Mouse (Mus musculus) frontal cortex, adult 2 months (tissue): ENCODE data around the gene Sorbs1. TPM values are rescaled to one million over a fixed set of nuclear protein-coding genes. Genes with fewer than 3 reads are reported as not detected.

ENCODE experiments used
- DNase-seq, 2 experiments: peaks; one replicate each; pipeline ENCODE4 v3.0.0; 2022; ENCODE audit warnings: low spot score in 1 of 2; ENCODE audit errors: extremely low spot score in 1 of 2
- polyA plus RNA-seq: library from polyadenylated mRNA; depleted of rRNA; stranded (reverse); fragments of >200 nt; gene quantifications from 2 replicates; pipeline ENCODE4 v1.2.3, GENCODE M21; 2012

The Sorbs1 gene
- polyA plus RNA-seq, 1 experiment = 88.1 TPM

DNA sequence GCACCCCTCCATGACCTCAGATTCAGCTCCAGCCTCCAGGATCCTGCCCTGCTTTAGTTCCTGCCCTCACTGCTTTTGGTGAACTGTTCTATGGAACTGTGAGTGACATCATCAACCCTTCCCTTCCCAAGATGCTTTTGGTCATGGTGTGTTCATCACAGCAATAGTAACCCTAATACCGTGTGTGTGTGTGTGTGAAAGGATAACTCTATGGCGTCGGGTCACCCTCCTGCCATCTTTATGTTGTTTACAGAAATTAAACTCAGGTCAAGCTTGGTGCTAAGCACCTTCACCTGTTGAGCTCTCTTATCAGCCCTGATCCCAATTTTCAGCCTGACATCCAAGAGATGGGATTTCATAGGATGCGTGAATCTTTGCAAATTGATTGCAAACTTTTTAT is 162.7 kb downstream of the Sorbs1 start:
- no peak for DNase-seq

- no peak for DNase-seq
These were observed 163.6 kb downstream of the Sorbs1 start for GRCm38 (mm10) chr19:40349713-40350671.

DNA sequence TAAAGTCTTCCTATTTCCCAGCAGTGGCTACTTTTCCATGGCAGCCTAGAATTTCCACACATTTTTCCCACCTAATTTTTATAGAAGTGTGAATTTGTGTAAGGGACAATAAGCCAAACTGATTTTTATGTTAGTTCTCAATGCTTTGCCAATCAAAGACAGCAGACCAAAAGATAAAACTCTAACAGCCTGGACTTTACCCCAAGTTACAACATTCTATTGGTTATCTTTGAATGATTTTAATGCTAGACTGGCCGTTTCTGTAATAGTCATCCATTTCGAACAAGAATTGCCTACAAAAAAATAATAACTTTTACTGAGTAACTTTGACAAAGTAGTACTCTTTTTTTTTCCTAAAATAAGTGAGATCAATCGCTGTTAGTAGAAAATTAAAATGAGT is 164.3 kb downstream of the Sorbs1 start:
- DNase-seq = no peak

DNA sequence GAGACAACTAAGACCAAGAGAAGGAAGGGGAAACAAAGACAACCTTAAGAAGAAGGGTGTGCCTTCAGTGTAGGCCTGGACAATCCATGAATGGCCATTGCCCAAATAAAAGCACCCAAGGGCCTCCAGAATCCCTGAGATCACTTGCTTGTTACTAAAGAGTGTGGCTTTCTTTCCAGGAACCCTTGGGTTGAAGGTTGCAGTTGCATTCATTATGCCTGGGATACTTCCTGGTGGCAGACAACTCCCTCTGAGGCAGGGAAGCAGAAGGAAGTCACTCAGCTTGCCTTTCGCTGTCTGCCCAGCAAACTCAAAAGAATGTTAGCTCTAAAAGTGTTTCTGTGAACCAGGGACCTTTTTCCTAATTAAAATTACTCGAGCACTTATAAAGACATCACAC is 164.9 kb downstream of the Sorbs1 start:
- DNase-seq = no peak

DNA sequence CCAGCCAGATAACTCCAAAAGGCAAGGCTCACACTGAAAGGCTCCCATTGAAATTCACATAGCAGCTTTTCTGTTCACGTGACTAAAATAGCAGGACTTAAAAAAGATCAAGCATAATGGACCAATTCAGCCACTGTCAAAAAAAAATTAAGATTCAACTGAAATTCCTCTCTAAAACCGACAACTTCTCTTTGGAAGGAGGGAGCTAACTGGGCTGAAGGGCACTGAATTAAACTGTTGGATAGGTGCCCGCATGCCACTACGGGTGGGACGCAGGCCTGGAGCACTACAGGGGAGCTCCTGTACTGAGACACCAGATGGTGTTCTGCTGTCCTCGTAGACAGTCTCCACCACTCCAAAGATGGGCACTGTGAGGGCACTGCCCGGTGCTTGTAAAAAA is 165.4 kb downstream of the Sorbs1 start:
- peak in 1 of 2 experiments; percentile 57 for DNase-seq

- DNase-seq = no peak
These were observed 166.7 kb downstream of the Sorbs1 start for GRCm38 (mm10) chr19:40346908-40347307.

- DNase-seq = no peak
These were observed 167.2 kb downstream of the Sorbs1 start for GRCm38 (mm10) chr19:40346232-40346844.

GRCm38 (mm10) chr19:40345684-40346083 is 167.9 kb downstream of the Sorbs1 start:
- peak in 1 of 2 experiments; percentile 74 for DNase-seq

DNA sequence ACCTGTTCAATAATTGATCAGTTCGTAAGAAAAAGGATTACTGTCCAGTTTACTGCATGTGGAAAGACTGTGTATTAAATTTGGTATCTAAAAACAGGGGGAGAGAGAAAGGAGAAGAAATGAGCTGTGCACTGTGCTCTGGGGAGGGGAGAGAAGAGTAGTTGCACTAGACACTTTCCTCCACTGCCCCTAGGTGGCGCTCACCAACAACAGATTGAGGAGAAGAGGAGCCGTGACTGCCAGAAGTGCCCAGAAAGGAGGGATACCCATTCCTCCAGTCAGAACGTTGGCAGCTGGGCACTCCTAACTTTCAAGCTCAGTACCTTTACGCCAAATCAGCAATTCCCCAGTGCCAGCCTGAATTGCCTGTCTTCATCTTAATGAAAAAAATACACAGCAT is 170.6 kb downstream of the Sorbs1 start:
- DNase-seq = peak in 1 of 2 experiments; percentile 92

GRCm38 (mm10) chr19:40341141-40341540 is 172.4 kb downstream of the Sorbs1 start:
- DNase-seq = no peak

- DNase-seq = no peak
These were observed 176.9 kb downstream of the Sorbs1 start for GRCm38 (mm10) chr19:40336694-40337093.

GRCm38 (mm10) chr19:40333905-40334304 is 179.7 kb downstream of the Sorbs1 start:
- DNase-seq = peak in 1 of 2 experiments; percentile 52

DNA sequence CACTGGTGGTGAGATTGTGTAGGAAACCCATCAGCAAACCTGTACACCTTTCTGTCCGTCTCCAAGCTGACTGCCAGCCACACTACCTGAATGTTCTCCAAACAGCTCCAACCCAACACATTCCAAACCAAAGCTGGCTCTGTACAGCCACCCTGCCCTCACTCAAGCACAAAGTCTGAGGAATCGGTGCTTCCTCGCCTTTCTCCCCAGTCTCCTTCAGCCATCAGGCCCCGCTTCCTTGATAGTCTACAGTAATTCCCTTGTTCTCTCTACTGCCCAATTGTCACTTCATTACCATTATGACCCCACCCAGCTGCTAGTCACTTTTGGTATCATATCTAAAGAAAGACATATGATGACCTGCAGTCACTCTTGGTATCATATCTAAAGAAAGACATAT is 180.5 kb downstream of the Sorbs1 start:
- DNase-seq = no peak

- no peak for DNase-seq
These were observed 181.3 kb downstream of the Sorbs1 start for GRCm38 (mm10) chr19:40332303-40332702.

GRCm38 (mm10) chr19:40331846-40332245 is 181.7 kb downstream of the Sorbs1 start:
- no peak for DNase-seq

DNA sequence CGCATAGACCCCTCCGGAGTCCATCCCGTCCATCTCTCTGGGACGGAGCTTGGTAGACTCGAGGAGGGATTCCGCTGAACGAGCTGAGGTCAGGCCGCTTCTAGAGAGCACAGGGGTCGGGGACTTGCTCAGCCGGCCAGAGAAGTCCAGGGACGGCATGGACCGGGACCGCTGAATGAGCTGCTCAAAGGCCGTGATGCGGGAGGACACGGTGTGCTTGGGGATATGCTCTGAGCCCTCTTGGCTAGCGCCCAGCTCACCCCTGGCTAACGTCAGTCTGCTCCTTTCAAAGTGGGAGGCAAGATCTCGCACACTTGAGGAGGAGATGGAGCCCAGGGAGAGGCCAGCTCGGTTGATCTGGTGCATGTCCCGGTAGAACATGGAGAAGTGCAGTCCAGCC is 187.5 kb downstream of the Sorbs1 start:
- DNase-seq = no peak

- no peak for DNase-seq
These were observed 188.2 kb downstream of the Sorbs1 start for GRCm38 (mm10) chr19:40325381-40325780.

GRCm38 (mm10) chr19:40322226-40322625 is 191.4 kb downstream of the Sorbs1 start:
- no peak for DNase-seq

DNA sequence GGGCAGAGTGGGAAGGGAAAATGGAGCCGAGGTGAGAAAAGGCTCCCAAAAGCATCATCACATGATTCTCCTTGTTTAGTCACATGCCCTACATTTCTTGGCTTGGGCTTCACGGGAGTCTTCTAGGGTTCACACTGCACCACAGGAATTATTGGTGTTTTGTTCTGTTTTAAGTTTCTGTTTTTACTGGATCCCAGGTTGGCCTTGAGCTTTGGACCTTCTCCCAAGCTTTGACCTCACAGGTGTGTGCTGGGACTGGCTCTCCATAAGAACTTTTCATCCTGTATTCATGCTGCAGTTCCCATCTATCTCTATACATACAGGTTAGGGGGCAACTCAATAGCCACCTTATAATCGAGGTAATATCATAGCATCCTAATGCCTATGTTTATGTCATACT is 194.4 kb downstream of the Sorbs1 start:
- no peak for DNase-seq

GRCm38 (mm10) chr19:40318511-40318910 is 195.1 kb downstream of the Sorbs1 start:
- DNase-seq = no peak

- DNase-seq = no peak
These were observed 196.6 kb downstream of the Sorbs1 start for GRCm38 (mm10) chr19:40317001-40317400.

DNA sequence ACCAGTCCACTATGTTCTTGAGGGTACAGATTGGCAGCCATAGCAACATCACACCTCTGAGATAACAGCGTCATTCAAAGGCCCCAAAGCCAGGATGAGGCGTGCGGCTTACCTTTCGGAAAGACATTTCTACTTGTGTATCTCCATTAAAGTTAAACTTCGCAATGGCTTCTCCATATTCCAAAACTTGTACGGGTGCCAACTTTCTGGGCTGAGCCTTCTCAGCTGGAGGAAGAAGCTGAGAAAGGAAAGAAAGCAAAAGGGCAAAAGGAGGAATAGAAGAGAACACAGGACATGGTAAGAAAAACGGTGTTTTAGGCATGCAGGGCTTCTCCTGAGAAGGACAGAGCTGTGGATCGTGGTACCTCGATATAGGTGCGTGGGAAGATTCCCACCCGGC is 199.3 kb downstream of the Sorbs1 start:
- DNase-seq = no peak
